Mouse (Mus musculus) hindbrain, embryonic 12.5 days (tissue): ENCODE results near the gene Papola. TPM values are rescaled to one million over a fixed set of nuclear protein-coding genes. Genes with fewer than 3 reads are reported as not detected.

Source experiments
- ATAC-seq: fragments of 200-750 bp; cut with Nextera tagmentation; 2 replicates; pipeline ENCODE4 v1.8.0; 2017; ENCODE audit warnings: moderate TSS enrichment; ENCODE audit not compliant: low FRiP score
- H3K27ac ChIP-seq: fragments of 300-500 bp; sonication (generic); 2 replicates; pipeline ENCODE4 v1.5.1; 2016; ENCODE audit warnings: mild to moderate bottlenecking
- H3K27me3 ChIP-seq: fragments of 300-500 bp; sonication (generic); 2 replicates; pipeline ENCODE4 v1.6.1; 2016; ENCODE audit warnings: mild to moderate bottlenecking
- H3K36me3 ChIP-seq: fragments of 300-500 bp; sonication (generic); 2 replicates; pipeline ENCODE4 v1.6.1; 2016; ENCODE audit warnings: mild to moderate bottlenecking
- H3K4me1 ChIP-seq: fragments of 300-500 bp; sonication (generic); 2 replicates; pipeline ENCODE4 v1.6.1; 2016
- H3K4me2 ChIP-seq: fragments of 300-500 bp; sonication (generic); replicated peaks from 2 replicates; pipeline ENCODE4 v1.6.1; 2016; ENCODE audit warnings: mild to moderate bottlenecking
- H3K4me3 ChIP-seq: fragments of 300-500 bp; sonication (generic); 2 replicates; pipeline ENCODE4 v1.5.1; 2016; ENCODE audit warnings: mild to moderate bottlenecking
- H3K9ac ChIP-seq: fragments of 300-500 bp; sonication (generic); 2 replicates; pipeline ENCODE4 v1.6.1; 2016; ENCODE audit warnings: mild to moderate bottlenecking, moderate library complexity
- H3K9me3 ChIP-seq: fragments of 300-500 bp; sonication (generic); replicated peaks from 2 replicates; pipeline ENCODE4 v1.6.1; 2016; ENCODE audit warnings: mild to moderate bottlenecking
- WGBS: fragments of 180-500 bp; shearing (Covaris S2); methylation state at CpG from one replicate; pipeline ENCODE4 v1.1.7; 2016; 5-methylcytosine and 5-hydroxymethylcytosine counted together
- microRNA-seq: library from miRNA; unstranded; fragments of <30 nt; microRNA quantifications from one replicate; pipeline ENCODE4, GENCODE M21; 2017
- polyA plus RNA-seq: library from polyadenylated mRNA; unstranded; fragments of >200 nt; fragmentation: Nextera tagmentation; extraction: Ambion mirVana; gene quantifications from 2 replicates; pipeline ENCODE4 v1.2.1, GENCODE M21; 2016

The Papola gene
- polyA plus RNA-seq, 1 experiment from 2014 or later = 278 TPM

DNA sequence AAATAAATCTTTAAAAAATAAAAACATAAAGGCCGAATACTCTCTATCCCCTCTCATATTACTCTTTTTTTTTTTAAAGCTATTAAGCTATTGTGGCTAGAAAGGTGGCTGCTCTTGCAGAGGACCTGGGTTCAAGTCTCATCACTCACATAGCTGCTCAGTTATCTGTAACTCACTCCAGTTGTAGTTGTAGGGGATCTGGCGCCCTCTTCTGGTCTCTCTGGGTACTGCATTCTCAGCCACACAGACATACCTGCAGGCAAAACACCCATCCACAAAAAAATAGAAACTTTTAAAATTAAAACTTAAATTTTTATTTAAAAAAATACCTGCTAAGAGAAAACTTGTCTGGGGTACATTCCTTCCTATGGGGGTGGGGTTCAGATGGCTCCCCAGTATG, 88.8 kb downstream of the Papola start:
- Histone ChIP-seq H3K27ac (no peak overlapping the region), H3K36me3 (no peaks in the 10 kb centered on the region), H3K4me2 (no peak overlapping the region), H3K9ac (no peak overlapping the region), H3K27me3 (peaks cover 20% of the 10 kb centered on the region; the same call in 1 of the 2 replicates), H3K4me1 (peaks cover 17% of the 10 kb centered on the region; the same call in 1 of the 2 replicates), H3K4me3 (no peak overlapping the region), H3K9me3 (no peaks in the 10 kb centered on the region)
- ATAC-seq = no peak
- WGBS = 54% methylated on average over 2 of the region's 2 CpGs

DNA sequence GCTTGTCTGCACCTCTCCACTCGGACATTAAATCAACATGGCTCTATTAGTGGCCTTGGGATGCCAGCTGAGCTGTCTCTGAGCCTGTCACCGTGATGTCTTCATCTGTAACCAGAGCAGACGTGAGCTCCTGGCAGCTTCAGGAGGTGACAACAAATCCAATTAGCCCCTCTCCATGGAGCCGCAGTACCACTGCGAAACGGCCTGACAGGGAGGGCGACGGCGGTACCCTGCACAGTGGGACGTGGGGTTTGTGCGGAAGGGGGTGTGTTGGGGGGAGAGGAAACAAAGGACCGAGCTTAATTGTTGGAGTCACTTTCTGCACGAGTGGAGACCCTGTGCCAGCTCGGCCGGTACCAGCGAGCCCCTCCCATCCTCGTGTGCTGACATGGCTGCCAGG, 90.6 kb downstream of the Papola start:
- Histone ChIP-seq H3K4me1 (peaks cover 13% of the 10 kb centered on the region; the same call in 1 of the 2 replicates), H3K9ac (no peak overlapping the region), H3K27ac (0 out of 2 replicates have a peak overlapping the region, but pooled peaks have one; percentile 0), H3K4me3 (no peak overlapping the region), H3K4me2 (0 out of 2 replicates have a peak overlapping the region, but pooled peaks have one; percentile 23), H3K9me3 (peaks cover 16% of the 10 kb centered on the region), H3K27me3 (peaks cover 17% of the 10 kb centered on the region; the same call in 1 of the 2 replicates), H3K36me3 (no peaks in the 10 kb centered on the region)
- ATAC-seq = peak; percentile 90
- WGBS = 16% methylated on average over 17 of the region's 17 CpGs

DNA sequence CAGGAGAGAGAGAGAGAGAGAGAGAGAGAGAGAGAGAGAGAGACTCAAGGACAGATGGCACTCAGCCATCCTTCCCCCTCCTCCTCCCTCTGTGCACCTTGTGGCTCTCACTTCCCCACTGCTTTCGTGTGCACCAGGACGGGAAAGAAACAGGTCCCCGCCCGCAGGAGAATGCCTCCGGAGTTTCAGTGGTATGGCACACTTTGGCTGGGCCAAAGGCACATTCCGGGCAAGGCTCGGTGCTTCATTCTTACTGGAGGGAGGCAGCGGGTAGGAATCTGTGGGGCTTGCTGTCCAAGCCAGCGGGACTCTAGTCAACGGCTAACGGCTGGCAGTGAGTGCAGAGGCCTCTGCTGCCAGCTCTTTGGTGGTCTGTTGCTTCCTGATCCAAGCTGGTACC, 92.0 kb downstream of the Papola start:
- 0 out of 2 replicates have a peak, but pooled peaks cover 17% of the 10 kb centered on the region for H3K27me3 ChIP-seq
- peaks cover 13% of the 10 kb centered on the region; the same call in 1 of the 2 replicates for H3K4me1 ChIP-seq
- no peaks in the 10 kb centered on the region for H3K36me3 ChIP-seq
- H3K27ac ChIP-seq = no peak overlapping the region
- WGBS = 68% methylated on average over 11 of the region's 11 CpGs
- H3K9me3 ChIP-seq = peaks cover 18% of the 10 kb centered on the region
- no peak overlapping the region for H3K9ac ChIP-seq
- H3K4me3 ChIP-seq = no peak overlapping the region
- no peak overlapping the region for H3K4me2 ChIP-seq
- no peak for ATAC-seq

DNA sequence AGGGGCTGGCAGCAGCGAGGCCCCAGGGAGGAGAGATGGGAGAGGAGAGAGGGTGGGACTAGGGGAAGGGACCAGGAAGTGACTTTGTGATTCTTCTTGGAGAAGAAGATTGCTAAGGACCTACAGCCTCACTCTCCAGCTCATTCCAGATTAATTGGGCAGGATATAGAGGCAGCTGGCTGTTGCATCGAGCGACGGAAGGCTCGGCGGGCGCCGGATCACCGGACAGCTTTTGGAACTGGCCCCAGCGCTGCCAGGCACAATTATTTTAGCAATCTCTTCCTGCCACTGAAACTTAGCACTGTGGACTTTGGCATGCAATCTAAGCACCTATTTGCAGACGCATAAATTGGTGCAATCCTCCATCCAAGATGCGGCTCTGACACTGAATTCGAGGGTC, 92.4 kb downstream of the Papola start:
- Histone ChIP-seq H3K27me3 (0 out of 2 replicates have a peak, but pooled peaks cover 15% of the 10 kb centered on the region), H3K9ac (no peak overlapping the region), H3K4me3 (no peak overlapping the region), H3K36me3 (no peaks in the 10 kb centered on the region), H3K4me1 (peaks cover 13% of the 10 kb centered on the region; the same call in 1 of the 2 replicates), H3K9me3 (peaks cover 18% of the 10 kb centered on the region), H3K4me2 (no peak overlapping the region), H3K27ac (no peak overlapping the region)
- 82% methylated on average over 13 of the region's 13 CpGs for WGBS
- no peak for ATAC-seq

DNA sequence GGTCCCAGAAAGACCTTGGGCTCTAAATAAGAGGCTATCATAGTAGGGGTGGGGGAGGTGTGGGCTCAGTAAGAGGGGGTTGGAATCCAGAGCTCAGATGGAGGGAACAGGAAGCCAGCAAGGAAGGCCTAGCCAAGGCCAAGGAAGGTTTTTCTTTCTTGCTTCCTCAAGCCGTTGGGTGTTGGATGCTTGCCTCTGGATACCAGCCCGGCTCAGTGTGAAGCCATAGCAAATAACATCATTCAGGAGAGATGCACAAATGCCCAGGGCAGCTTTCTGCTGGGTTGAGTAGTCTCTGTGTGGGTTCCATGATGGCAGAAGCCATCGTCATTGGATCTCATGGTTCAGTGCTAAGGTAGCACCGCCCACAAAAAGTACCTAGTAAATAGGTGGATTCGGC, 94.3 kb downstream of the Papola start:
- H3K4me3 ChIP-seq = no peak overlapping the region
- H3K9me3 ChIP-seq = peaks cover 18% of the 10 kb centered on the region
- no peaks in the 10 kb centered on the region for H3K36me3 ChIP-seq
- H3K27ac ChIP-seq = no peak overlapping the region
- no peak overlapping the region for H3K9ac ChIP-seq
- H3K4me2 ChIP-seq = no peak overlapping the region
- WGBS = 95% methylated on average over 5 of the region's 5 CpGs
- peaks cover 13% of the 10 kb centered on the region; the same call in 1 of the 2 replicates for H3K4me1 ChIP-seq
- 0 out of 2 replicates have a peak, but pooled peaks cover 9% of the 10 kb centered on the region for H3K27me3 ChIP-seq
- no peak for ATAC-seq

DNA sequence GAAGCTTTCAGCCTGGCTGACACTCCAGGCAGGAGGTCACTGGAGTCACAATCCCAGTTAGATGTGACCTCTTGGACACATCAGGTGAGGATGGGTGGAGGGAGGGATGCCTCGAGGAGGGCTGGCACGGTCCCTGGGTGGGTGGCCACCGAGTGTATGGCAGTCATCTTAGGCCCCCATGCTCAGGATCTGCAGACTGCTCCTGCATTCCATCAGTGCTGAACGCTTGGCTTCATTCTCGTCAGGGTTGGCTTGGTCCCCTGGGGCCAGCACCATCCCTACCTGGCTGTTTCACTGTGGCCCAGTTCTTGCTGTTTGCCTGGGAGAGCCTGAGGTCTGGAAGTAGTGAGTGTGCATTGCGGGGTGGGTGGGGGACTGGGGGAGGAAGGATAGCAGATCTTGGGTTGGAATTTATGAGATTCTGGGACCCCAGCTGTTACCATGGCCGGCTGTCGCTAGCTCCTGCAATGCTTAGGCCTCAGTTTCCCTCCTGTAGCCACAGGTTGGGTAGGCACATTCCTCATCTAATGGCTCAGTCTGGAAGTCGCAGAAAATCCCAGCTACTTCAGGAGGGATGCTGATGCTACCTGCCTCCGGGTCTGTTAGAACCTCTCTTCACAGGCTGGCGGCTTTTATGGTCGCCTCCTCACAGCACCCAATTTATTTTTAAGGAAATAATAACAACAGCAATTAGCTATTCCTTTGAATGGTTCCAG, 99.5 kb downstream of the Papola start:
- H3K9me3 ChIP-seq = peaks cover 13% of the 10 kb centered on the region
- no peaks in the 10 kb centered on the region; the same call in 1 of the 2 replicates for H3K27me3 ChIP-seq
- ATAC-seq = no peak
- H3K27ac ChIP-seq = no peak overlapping the region
- no peaks in the 10 kb centered on the region for H3K36me3 ChIP-seq
- no peak overlapping the region for H3K4me3 ChIP-seq
- no peak overlapping the region for H3K4me2 ChIP-seq
- WGBS = 83% methylated on average over 12 of the region's 12 CpGs
- H3K4me1 ChIP-seq = peaks cover 8% of the 10 kb centered on the region
- H3K9ac ChIP-seq = no peak overlapping the region

DNA sequence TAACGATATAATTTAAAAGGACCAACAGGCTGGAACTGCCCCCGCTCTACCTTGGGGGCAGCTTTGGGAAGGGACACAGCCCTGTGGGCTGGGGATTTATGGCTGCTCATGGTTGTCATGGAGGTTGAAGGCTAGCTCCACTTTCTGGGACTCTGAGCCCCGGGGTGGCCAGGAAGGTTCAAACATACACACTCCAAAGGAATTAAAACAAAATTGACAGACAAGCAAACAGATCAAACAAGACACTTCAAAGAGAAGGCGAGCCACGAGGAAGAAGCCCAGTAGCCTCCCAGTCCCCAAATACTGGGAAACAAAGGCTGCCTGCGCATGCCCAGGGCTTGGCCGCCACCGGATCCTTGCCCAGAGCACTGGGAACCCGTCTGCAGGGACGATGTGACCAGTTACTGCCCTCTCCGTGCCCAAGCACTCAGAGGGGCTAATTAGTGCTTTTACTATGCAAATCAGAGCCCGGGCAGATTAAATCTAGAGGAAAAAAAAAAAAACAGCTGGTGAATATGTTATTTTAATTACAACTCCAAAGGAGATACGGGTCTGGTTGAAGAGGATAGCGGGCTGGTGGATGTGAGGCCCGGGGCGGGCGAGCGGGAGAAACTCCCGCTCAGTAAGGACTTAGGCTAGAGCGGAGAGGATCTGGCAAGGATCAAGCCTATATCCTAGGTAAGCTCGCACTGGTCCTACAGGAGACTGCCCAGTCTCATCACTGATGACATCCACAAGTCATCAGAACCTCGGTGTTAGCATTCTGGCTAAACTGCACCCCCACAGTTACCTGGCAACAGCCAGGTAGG, 100.2 kb downstream of the Papola start:
- WGBS = 35% methylated on average over 22 of the region's 22 CpGs
- H3K9ac ChIP-seq = no peak overlapping the region
- H3K36me3 ChIP-seq = no peaks in the 10 kb centered on the region
- H3K4me3 ChIP-seq = no peak overlapping the region
- H3K4me1 ChIP-seq = peaks cover 8% of the 10 kb centered on the region
- peak; percentile 71; the same call in 1 of the 2 replicates for ATAC-seq
- no peaks in the 10 kb centered on the region; the same call in 1 of the 2 replicates for H3K27me3 ChIP-seq
- no peak overlapping the region; the same call in 1 of the 2 replicates for H3K4me2 ChIP-seq
- peaks cover 6% of the 10 kb centered on the region for H3K9me3 ChIP-seq
- H3K27ac ChIP-seq = no peak overlapping the region; the same call in 1 of the 2 replicates

Small RNAs within 50 kb of the gene (microRNA-seq; reads per million reads assigned to microRNA genes)
- gene Gm22120 = not detected

Other genes starting within 250 kb of the Papola start
- 1.6 and 1.8 TPM in 2 replicates for gene Bdkrb2, start 221.5 kb upstream of the Papola start, polyA plus RNA-seq
- not detected in 2 replicates for gene Bdkrb1, start 181.6 kb upstream of the Papola start, polyA plus RNA-seq
- 33.6 and 34.5 TPM in 2 replicates for gene Gskip, start 99.9 kb upstream of the Papola start, polyA plus RNA-seq
- gene Atg2b, start 99.5 kb upstream of the Papola start, polyA plus RNA-seq = 19.3 TPM in 2 replicates
- gene Ak7, start 78.7 kb upstream of the Papola start, polyA plus RNA-seq = 2.5 and 3.3 TPM in 2 replicates
- 60.7 and 61.3 TPM in 2 replicates for gene Vrk1, start 225.5 kb downstream of the Papola start, polyA plus RNA-seq